Mouse (Mus musculus): ENCODE data around the gene Gm4792.

- TF ChIP-seq CTCF (IDR thresholded peaks at IDR 0.05; ENCODE audit: low read depth, low read length) (no peak), POLR2A (IDR thresholded peaks at IDR 0.05; ENCODE audit: extremely low read depth, insufficient read depth, low read length) (no peak)
These were observed 50.7 kb downstream of the Gm4792 start for GRCm38 (mm10) chr10:94247748-94248349.
